Mouse (Mus musculus) brown adipose tissue, adult 24 weeks (tissue): ENCODE measurements around the gene Gas7. TPM values are rescaled to one million over a fixed set of nuclear protein-coding genes. Genes with fewer than 3 reads are reported as not detected.

Experiments used
- H3K27ac ChIP-seq: fragments of 200-500 bp; replicated peaks from 2 replicates; pipeline ENCODE4 v1.5.1; 2012; ENCODE audit warnings: low read depth, mild to moderate bottlenecking, low read length
- H3K4me1 ChIP-seq: fragments of 200-500 bp; 2 replicates; pipeline ENCODE4 v1.6.1; 2012; ENCODE audit warnings: low read length, mixed read lengths; ENCODE audit not compliant: control insufficient read depth, insufficient read depth, insufficient read length
- H3K4me3 ChIP-seq: fragments of 200-500 bp; 2 replicates; pipeline ENCODE4 v1.5.1; 2012; ENCODE audit warnings: low read depth, mild to moderate bottlenecking, low read length, moderate library complexity; ENCODE audit not compliant: insufficient read depth
- polyA plus RNA-seq: library from polyadenylated mRNA; stranded (reverse); fragments of >200 nt; gene quantifications from 2 replicates; pipeline ENCODE4 v1.2.4, GENCODE M21; 2012; ENCODE audit not compliant: missing spikeins, insufficient read depth, insufficient read length

The Gas7 gene
- polyA plus RNA-seq, 1 experiment = 10.8 TPM

- Histone ChIP-seq H3K4me3 (no peak overlapping the region), H3K4me1 (no peaks in the 10 kb centered on the region), H3K27ac (no peak overlapping the region)
These were observed 80.5 kb downstream of the Gas7 start for GRCm38 (mm10) chr11:67535703-67536102.

GRCm38 (mm10) chr11:67536413-67536812 lies 81.2 kb downstream of the Gas7 start:
- Histone ChIP-seq H3K4me3 (no peak overlapping the region), H3K4me1 (no peaks in the 10 kb centered on the region), H3K27ac (no peak overlapping the region)

DNA sequence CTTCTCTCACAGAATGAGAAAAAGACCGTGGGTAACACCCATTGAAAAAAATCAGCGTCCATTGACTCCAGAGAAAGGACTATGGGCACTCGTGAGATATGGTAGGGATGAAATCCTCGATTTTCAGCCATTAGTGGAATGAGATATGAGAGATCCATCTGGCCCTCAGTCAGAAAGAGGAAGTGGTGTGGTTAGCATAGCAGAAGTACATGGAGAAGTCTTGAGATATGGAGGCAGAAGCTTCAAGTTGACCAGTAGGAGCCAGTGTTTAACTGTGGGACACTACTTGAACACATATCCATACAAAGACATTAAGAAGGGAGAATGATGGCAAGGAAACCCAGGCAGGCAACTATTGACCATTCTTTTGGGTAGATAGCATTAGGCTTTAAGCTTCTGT lies 82.1 kb downstream of the Gas7 start:
- H3K27ac ChIP-seq = no peak overlapping the region
- H3K4me3 ChIP-seq = no peak overlapping the region
- H3K4me1 ChIP-seq = no peaks in the 10 kb centered on the region

GRCm38 (mm10) chr11:67538557-67538956 lies 83.3 kb downstream of the Gas7 start:
- no peak overlapping the region for H3K4me3 ChIP-seq
- no peak overlapping the region for H3K27ac ChIP-seq
- H3K4me1 ChIP-seq = no peaks in the 10 kb centered on the region

DNA sequence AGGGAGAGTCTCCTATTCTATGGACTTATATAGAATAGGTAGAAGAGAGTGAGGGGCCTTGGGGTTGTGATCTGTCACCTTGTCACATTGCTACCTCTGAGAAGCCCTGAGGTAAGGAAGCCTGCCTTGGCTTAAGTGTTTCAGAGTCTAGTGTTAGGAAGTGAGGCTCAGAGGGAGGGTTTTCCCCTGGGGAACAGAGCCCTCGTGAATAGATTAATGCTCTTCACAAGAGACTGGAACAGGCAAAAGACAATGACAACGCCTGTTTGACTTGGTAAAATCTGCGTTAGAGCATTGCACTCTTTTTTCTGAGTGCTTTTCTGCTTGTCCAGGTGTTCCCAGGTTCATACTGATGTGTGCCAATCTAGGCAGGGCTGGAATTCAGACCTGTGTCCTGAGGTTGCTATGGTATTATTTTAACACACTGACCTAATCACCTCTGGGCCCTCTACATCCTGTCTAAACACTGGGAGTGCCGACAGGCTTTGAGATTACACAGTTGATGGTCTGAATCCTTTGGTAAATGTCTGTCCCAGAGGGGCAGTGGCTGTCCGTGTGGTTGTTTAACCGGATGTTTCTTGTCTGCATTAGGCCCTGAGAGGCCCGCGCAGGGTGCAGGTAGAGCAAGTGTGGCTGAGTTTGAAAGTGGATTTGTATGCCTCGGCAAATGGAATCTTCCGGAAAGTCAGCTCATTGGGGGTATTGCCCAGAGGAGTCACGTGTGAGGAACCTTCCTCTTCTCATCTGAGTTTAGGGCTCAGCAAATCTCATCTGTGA lies 89.6 kb downstream of the Gas7 start:
- Histone ChIP-seq H3K27ac (no peak overlapping the region; the same call in 1 of the 2 replicates), H3K4me1 (peaks cover 3% of the 10 kb centered on the region), H3K4me3 (no peak overlapping the region)

- peaks cover 3% of the 10 kb centered on the region for H3K4me1 ChIP-seq
- H3K4me3 ChIP-seq = no peak overlapping the region
- no peak overlapping the region for H3K27ac ChIP-seq
These were observed 91.3 kb downstream of the Gas7 start for GRCm38 (mm10) chr11:67546582-67546981.

DNA sequence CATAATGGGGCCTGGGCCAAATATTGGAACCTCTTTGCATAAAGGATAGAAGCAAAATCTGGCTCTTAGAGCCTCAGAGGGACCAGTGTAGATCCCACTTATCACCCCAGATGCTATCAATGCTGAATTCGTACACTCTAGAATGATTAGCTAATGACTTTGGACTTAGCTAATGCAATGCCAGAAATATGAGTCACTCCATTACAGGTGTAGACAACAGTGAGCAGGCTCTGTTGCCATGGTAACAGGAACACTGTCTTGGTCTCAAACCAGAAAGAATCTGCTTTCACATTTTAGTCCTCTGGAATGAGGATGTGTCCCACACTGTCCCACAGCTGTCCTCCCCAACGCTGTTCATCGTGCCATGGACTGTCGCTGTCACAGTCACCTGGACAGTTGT lies 94.1 kb downstream of the Gas7 start:
- Histone ChIP-seq H3K4me1 (peaks cover 3% of the 10 kb centered on the region), H3K27ac (no peak overlapping the region)

DNA sequence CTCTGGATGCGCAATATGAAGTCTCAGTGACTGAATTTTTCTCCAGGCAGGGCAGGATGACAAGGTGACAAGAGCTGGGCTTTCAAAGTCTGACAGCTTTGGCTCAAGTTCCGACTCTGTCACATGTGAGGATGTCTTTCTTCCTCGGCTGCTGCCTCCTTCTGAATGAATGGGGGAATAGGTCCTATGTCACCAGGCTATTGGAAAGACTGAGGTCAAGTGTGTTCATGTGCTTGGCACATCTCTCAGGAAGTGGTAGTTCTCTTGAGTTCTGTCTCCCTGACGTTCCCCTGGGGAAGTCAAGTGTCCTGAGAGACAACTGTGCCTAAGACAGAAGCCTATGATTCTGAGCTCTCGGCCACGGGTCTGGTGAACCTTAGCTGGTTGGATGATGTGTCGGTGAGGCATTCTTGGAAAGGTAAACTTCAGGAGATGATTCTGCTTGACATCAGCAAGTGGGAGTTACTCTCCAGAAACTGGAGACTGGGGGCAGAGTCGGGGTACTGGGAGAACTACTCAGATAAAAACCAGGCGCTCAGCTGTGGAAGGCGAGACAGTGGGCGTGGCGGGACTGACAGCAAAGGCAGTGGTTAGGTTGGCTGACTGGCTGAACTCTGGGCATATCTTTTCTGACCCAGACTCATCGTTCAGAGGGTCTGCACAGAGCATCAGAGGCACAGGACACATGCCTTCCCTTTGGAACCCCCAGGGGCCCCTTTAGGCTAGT lies 94.7 kb downstream of the Gas7 start:
- Histone ChIP-seq H3K27ac (no peak overlapping the region), H3K4me3 (no peak overlapping the region), H3K4me1 (peaks cover 3% of the 10 kb centered on the region)

More for the DNA sequence above, 94.1 kb downstream of the Gas7 start:
- no peak overlapping the region for H3K4me3 ChIP-seq

DNA sequence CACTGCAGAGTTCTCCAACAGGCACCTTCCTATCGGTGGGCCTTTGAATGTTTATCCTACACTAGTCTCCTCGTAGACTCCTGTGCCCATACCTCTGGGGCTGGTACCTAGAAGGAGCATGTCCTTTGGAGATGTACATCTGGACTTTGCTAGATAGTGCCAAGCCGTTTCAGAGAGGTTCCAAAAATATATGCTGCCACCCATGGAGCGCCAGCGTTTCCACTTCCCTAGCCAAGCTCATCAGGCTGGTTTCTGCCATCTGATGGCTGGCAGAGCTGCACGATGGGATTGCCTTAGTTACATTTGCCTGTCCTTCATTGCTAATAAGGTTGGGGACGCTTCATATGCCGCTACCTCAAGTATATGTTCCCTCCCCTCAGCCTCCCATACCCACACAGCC lies 97.2 kb downstream of the Gas7 start:
- Histone ChIP-seq H3K4me3 (no peak overlapping the region), H3K27ac (no peak overlapping the region), H3K4me1 (no peaks in the 10 kb centered on the region)

GRCm38 (mm10) chr11:67554276-67554675 lies 99.0 kb downstream of the Gas7 start:
- no peak overlapping the region for H3K4me3 ChIP-seq
- 0 out of 2 replicates have a peak, but pooled peaks cover 2% of the 10 kb centered on the region for H3K4me1 ChIP-seq
- H3K27ac ChIP-seq = no peak overlapping the region

DNA sequence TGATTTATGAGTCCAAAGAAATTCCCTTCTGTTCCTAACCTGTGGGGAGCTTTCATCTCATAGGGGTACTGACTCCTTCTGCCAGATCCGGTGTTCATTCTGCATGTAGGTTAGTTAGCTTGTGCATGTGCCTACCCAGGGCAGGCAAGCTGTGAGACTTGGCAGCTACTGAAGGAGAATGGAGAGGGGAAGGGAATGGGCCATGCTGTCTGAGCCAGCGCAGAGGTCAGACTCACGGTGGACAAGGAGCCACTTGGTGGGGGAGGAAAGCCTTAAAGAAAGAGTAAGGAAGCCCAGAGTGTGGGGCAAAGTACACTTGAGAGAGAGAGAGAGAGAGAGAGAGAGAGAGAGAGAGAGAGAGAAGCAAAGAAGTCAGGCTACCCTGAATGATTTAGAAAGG lies 101.1 kb downstream of the Gas7 start:
- Histone ChIP-seq H3K27ac (no peak overlapping the region), H3K4me1 (0 out of 2 replicates have a peak, but pooled peaks cover 4% of the 10 kb centered on the region)

DNA sequence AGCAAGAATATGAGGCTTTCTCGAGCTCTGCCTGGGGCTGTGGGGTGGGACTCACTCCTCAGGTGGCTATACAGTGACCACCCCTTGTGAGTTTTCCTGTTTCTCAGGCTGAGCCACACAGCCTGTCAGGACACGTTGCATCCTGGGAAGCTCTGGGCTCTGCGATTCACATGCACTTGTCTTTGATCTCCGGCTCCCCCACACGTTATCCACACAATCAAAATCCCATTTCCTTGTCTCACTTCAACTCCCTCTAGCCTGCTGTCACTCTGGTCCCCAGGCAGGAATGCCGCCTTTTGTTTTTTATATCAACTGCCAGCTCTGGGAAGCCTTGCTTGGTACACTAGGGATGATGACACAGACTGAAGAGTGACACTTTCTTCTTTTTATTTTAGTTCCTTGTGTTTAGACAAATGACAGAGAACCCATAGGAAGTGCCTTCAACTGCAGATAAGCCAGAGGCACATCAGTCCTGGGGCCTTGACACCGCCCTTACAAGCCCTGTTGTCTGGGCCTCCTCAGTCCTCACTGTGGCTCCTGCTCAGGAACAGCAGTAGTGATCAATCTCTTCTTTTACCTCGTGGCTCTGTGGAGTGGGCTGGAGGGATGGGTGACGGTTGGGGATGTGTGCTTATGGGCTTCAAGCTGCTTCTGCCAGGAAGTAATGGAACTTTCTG lies 103.7 kb downstream of the Gas7 start:
- Histone ChIP-seq H3K4me1 (peaks cover 8% of the 10 kb centered on the region; the same call in 1 of the 2 replicates), H3K27ac (peak overlapping the region; percentile 31), H3K4me3 (no peak overlapping the region)

More for the DNA sequence above, 101.1 kb downstream of the Gas7 start:
- H3K4me3 ChIP-seq = no peak overlapping the region

GRCm38 (mm10) chr11:67559522-67559921 lies 104.3 kb downstream of the Gas7 start:
- H3K4me3 ChIP-seq = no peak overlapping the region
- H3K4me1 ChIP-seq = peaks cover 8% of the 10 kb centered on the region
- H3K27ac ChIP-seq = peak overlapping the region; percentile 47

GRCm38 (mm10) chr11:67561631-67562030 lies 106.4 kb downstream of the Gas7 start:
- Histone ChIP-seq H3K4me1 (peaks cover 8% of the 10 kb centered on the region), H3K4me3 (no peak overlapping the region), H3K27ac (no peak overlapping the region)

DNA sequence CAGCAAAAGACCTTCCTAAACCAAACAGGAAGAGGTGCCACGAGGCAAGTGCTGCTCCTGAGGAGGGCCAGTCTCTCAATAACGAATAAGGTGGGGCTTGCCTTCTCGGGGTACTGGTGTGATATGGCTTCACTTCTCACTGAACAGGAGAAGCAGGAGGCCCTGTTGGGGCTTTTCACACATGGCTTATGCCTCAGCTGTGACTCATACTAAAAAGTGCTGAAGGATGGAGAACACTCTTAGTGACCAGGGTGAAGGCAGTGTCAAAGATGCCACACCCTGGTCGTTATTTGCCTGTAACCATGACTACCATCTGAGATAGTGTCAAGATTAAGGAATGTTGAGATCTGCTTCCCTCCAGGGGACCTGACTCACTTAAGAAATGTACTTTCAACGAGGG lies 107.9 kb downstream of the Gas7 start:
- Histone ChIP-seq H3K4me1 (peaks cover 8% of the 10 kb centered on the region), H3K27ac (peak overlapping the region; percentile 71), H3K4me3 (no peak overlapping the region)
